Comparison of ENCODE assay signal across 8 mouse cellular contexts in the genomic region with DNA sequence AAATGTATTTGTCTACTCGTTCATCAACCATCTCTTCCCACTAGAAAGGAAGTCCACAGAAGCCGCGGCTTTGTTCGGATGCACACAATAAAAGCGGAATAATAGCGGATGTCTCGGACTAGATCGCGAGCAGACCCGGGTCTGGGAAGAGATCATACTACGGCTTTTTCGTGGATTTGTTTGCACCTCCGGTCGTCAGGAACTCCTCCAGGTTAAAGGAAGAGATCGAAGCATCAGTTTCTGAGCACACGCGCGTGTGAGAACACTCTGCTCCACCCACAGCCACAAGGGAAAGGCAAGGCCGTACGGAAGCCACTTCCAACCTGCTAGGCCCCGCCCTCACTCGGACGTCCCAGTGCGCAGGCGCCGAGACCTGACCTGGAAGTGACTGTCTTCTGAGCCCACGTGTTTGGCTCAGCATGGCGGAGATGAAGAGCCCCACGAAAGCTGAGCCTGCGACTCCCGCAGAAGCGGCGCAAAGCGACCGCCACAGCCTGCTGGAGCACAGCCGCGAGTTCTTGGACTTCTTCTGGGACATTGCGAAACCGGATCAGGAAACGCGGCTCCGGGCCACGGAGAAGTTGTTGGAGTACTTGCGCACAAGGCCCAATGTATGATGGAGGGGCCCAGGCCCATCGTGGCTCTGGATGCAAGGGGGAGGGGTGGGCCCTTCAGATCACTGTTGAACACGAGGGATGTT. TPM values are rescaled to one million over a fixed set of nuclear protein-coding genes. Genes with fewer than 3 reads are reported as not detected.
DNase-seq lines count a peak whose midpoint lies in the region; ATAC-seq and TF ChIP-seq lines count a peak whose summit lies in the region.

A gene (plus strand): TSS at position 391 of the 700 bp plus-strand sequence.

- peak; percentile 90 for DNase-seq in c-Kit-negative CD71-positive TER-119-positive erythroid progenitor cells, embryonic 14.5 days (ENCODE audit: low read depth, low spot score)
- DNase-seq in forebrain, embryonic 10.5 days (ENCODE audit: extremely low spot score, low spot score): peak; percentile 98
- DNase-seq in kidney, postnatal 25 days: peak; percentile 98 to 99
- peak; percentile 90 to 92 (median 90) for DNase-seq in liver, embryonic 14.5 days (ENCODE audit: low read depth in 3 of 3, low spot score in 3 of 3)
- DNase-seq in neural tube, embryonic 11.5 days (ENCODE audit: low spot score): peak; percentile 98
- DNase-seq in stomach, postnatal 0 days (ENCODE audit: low spot score): peak; percentile 98

- 1% methylated on average over 46 of the region's 46 CpGs for WGBS in forebrain, embryonic 10.5 days
- whole genome bisulfite sequencing in heart, embryonic 15.5 days: under 1% methylated on average over 46 of the region's 46 CpGs
- WGBS in liver, embryonic 14.5 days (ENCODE audit: insufficient replicate concordance): under 1% methylated on average over 46 of the region's 46 CpGs
- WGBS in neural tube, embryonic 11.5 days: under 1% methylated on average over 46 of the region's 46 CpGs
- under 1% methylated on average over 46 of the region's 46 CpGs for WGBS in stomach, postnatal 0 days

- peak; percentile 99 for ATAC-seq in CD4-positive, CD25-positive, alpha-beta regulatory T cell, adult 4 months
- peak; percentile 92 for ATAC-seq in heart, embryonic 15.5 days (replicated peaks; ENCODE audit: insufficient number of reproducible peaks, insufficient read depth, low FRiP score, low read depth)
- ATAC-seq in liver, embryonic 14.5 days (ENCODE audit: insufficient read depth): peak; percentile 87
- ATAC-seq in neural tube, embryonic 11.5 days (ENCODE audit: insufficient read depth, low FRiP score, low TSS enrichment): peak; percentile 91
- peak; percentile 93 for ATAC-seq in stomach, postnatal 0 days (ENCODE audit: low FRiP score, low TSS enrichment)

- peak within 1 kb of the TSS; percentile 94 for H3K27ac ChIP-seq in forebrain, embryonic 10.5 days
- peak within 1 kb of the TSS; percentile 85 for H3K27ac ChIP-seq in heart, embryonic 15.5 days
- H3K27ac ChIP-seq in liver, embryonic 14.5 days: peak within 1 kb of the TSS; percentile 60
- H3K27ac ChIP-seq in neural tube, embryonic 11.5 days (ENCODE audit: low read depth, low read length): peak within 1 kb of the TSS; percentile 90
- peak within 1 kb of the TSS; percentile 70 for H3K27ac ChIP-seq in stomach, postnatal 0 days (replicated peaks)

- peak; percentile 18; the same call in 1 of the 2 replicates for TF ChIP-seq CTCF in liver, embryonic 14.5 days (IDR thresholded peaks at IDR 0.05; ENCODE audit: low read depth)
- TF ChIP-seq CTCF in stomach, postnatal 0 days (IDR thresholded peaks at IDR 0.05; ENCODE audit: low read depth): peak; percentile 23; the same call in 1 of the 2 replicates

- H3K9ac ChIP-seq in heart, embryonic 15.5 days: peak within 1 kb of the TSS; percentile 81
- H3K9ac ChIP-seq in liver, embryonic 14.5 days (replicated peaks): peak within 1 kb of the TSS; percentile 79
- peak within 1 kb of the TSS; percentile 84 for H3K9ac ChIP-seq in neural tube, embryonic 11.5 days (ENCODE audit: low read length)
- H3K9ac ChIP-seq in stomach, postnatal 0 days (ENCODE audit: low read length): peak within 1 kb of the TSS; percentile 81

- no peak for TF ChIP-seq EP300 in liver, embryonic 14.5 days (IDR thresholded peaks at IDR 0.05; ENCODE audit: low read depth)
- TF ChIP-seq EP300 in stomach, postnatal 0 days (optimal IDR thresholded peaks at IDR 0.05): no peak

- peak within 1 kb of the TSS; percentile 96 for H3K4me3 ChIP-seq in forebrain, embryonic 10.5 days
- peak within 1 kb of the TSS; percentile 87 for H3K4me3 ChIP-seq in heart, embryonic 15.5 days
- H3K4me3 ChIP-seq in liver, embryonic 14.5 days (ENCODE audit: insufficient read depth in 1 of 2, low read depth in 2 of 2, low read length in 2 of 2): peak within 1 kb of the TSS; percentile 79 to 87
- peak within 1 kb of the TSS; percentile 83 for H3K4me3 ChIP-seq in neural tube, embryonic 11.5 days (ENCODE audit: low read depth, low read length)
- H3K4me3 ChIP-seq in stomach, postnatal 0 days (ENCODE audit: low read depth, low read length): peak within 1 kb of the TSS; percentile 75

- peak within 1 kb of the TSS; percentile 95 for H3K4me2 ChIP-seq in heart, embryonic 15.5 days
- H3K4me2 ChIP-seq in liver, embryonic 14.5 days (ENCODE audit: low read depth): peak within 1 kb of the TSS; percentile 92
- H3K4me2 ChIP-seq in neural tube, embryonic 11.5 days (ENCODE audit: low read depth): peak within 1 kb of the TSS; percentile 88
- peak within 1 kb of the TSS; percentile 93 for H3K4me2 ChIP-seq in stomach, postnatal 0 days (replicated peaks; ENCODE audit: low read depth)

- H3K27me3 ChIP-seq in forebrain, embryonic 10.5 days (ENCODE audit: poor library complexity, severe bottlenecking): no peaks in the 10 kb centered on the region
- H3K27me3 ChIP-seq in heart, embryonic 15.5 days: no peaks in the 10 kb centered on the region
- H3K27me3 ChIP-seq in liver, embryonic 14.5 days (ENCODE audit: control insufficient read depth, insufficient read depth, low read length): no peaks in the 10 kb centered on the region
- H3K27me3 ChIP-seq in neural tube, embryonic 11.5 days (ENCODE audit: control insufficient read depth, insufficient read depth, low read length): no peaks in the 10 kb centered on the region
- no peaks in the 10 kb centered on the region for H3K27me3 ChIP-seq in stomach, postnatal 0 days (ENCODE audit: control insufficient read depth, insufficient read depth, low read length)

- peaks cover 42% of the 10 kb centered on the region for H3K36me3 ChIP-seq in forebrain, embryonic 10.5 days (replicated peaks)
- H3K36me3 ChIP-seq in heart, embryonic 15.5 days: peaks cover 39% of the 10 kb centered on the region
- H3K36me3 ChIP-seq in liver, embryonic 14.5 days (replicated peaks; ENCODE audit: control insufficient read depth, insufficient read depth, low read depth): peaks cover 35% of the 10 kb centered on the region
- H3K36me3 ChIP-seq in neural tube, embryonic 11.5 days (ENCODE audit: control insufficient read depth, insufficient read depth, low read length): peaks cover 25% of the 10 kb centered on the region
- peaks cover 28% of the 10 kb centered on the region for H3K36me3 ChIP-seq in stomach, postnatal 0 days (ENCODE audit: control insufficient read depth, insufficient read depth, low read length)

- H3K9me3 ChIP-seq in forebrain, embryonic 10.5 days: no peaks in the 10 kb centered on the region
- no peaks in the 10 kb centered on the region for H3K9me3 ChIP-seq in heart, embryonic 15.5 days (replicated peaks)
- H3K9me3 ChIP-seq in liver, embryonic 14.5 days (ENCODE audit: control insufficient read depth, low read length): no peaks in the 10 kb centered on the region
- H3K9me3 ChIP-seq in neural tube, embryonic 11.5 days (ENCODE audit: control insufficient read depth, low read length): no peaks in the 10 kb centered on the region
- H3K9me3 ChIP-seq in stomach, postnatal 0 days (ENCODE audit: control insufficient read depth, low read length): no peaks in the 10 kb centered on the region

- H3K4me1 ChIP-seq in forebrain, embryonic 10.5 days: peaks cover 23% of the 10 kb centered on the region
- H3K4me1 ChIP-seq in heart, embryonic 15.5 days (replicated peaks): peaks cover 16% of the 10 kb centered on the region
- H3K4me1 ChIP-seq in liver, embryonic 14.5 days (replicated peaks; ENCODE audit: control insufficient read depth in 2 of 2, insufficient read depth in 2 of 2, low read length in 1 of 2): peaks cover 0 to 7% of the 10 kb centered on the region in 2 experiments
- H3K4me1 ChIP-seq in neural tube, embryonic 11.5 days (ENCODE audit: control insufficient read depth, insufficient read depth, low read length): peaks cover 6% of the 10 kb centered on the region
- H3K4me1 ChIP-seq in stomach, postnatal 0 days (replicated peaks; ENCODE audit: control insufficient read depth, insufficient read depth): peaks cover 4% of the 10 kb centered on the region; the same call in 1 of the 2 replicates

RNA-seq across cellular contexts. Expression of the gene that starts here (rescaled TPM):
- polyA plus RNA-seq in CD4-positive, CD25-positive, alpha-beta regulatory T cell, adult 4 months (2017; shearing (Covaris generic)): 100 to 1,000 TPM in 1 of 2 experiments, 10 to 100 TPM in 1; 73.7 to 102 TPM
- polyA plus RNA-seq in forebrain, embryonic 10.5 days (2016; fragmentation: Nextera tagmentation; extraction: Ambion mirVana): 248 and 256 TPM in 2 replicates
- 57.8 and 83.8 TPM in 2 replicates for polyA plus RNA-seq in heart, embryonic 15.5 days (2015; fragmentation: Nextera tagmentation; extraction: Ambion mirVana)
- 31.0 and 56.3 TPM in 2 replicates for polyA plus RNA-seq in liver, embryonic 14.5 days (2012; rRNA removed)
- 65.5 and 72.6 TPM in 2 replicates for polyA plus RNA-seq in liver, embryonic 14.5 days (2014; fragmentation: Nextera tagmentation; extraction: Ambion mirVana)
- polyA plus RNA-seq in neural tube, embryonic 11.5 days (2014; fragmentation: Nextera tagmentation; extraction: Ambion mirVana): 145 and 146 TPM in 2 replicates
- 52.2 and 57.6 TPM in 2 replicates for polyA plus RNA-seq in stomach, postnatal 0 days (2015; fragmentation: Nextera tagmentation; extraction: Ambion mirVana)

Comparison
In these comparisons a context has a peak if more than half of its experiments do, and no peak if none do; other contexts are left out.
1. Peak in every context shown above with its lines: DNase-seq, ATAC-seq, H3K4me3 ChIP-seq and H3K27ac ChIP-seq.